Mouse (Mus musculus) ES-Bruce4 (cell line): ENCODE measurements around the gene Gramd4.

Experiments
- CTCF ChIP-seq: IDR thresholded peaks from one replicate; pipeline ENCODE4 v1.8.1; 2011; ENCODE audit warnings: low read depth, low read length
- EP300 ChIP-seq: IDR thresholded peaks from 2 replicates; pipeline ENCODE4 v1.6.1; 2011; ENCODE audit warnings: low read depth, low read length; ENCODE audit not compliant: insufficient read depth
- POLR2A ChIP-seq: IDR thresholded peaks from one replicate; pipeline ENCODE4 v1.8.1; 2011; ENCODE audit warnings: low read length; ENCODE audit not compliant: insufficient read depth

- TF ChIP-seq EP300 (no peak), CTCF (no peak), POLR2A (no peak)
Measured at GRCm38 (mm10) chr15:86021301-86021700, 36.2 kb upstream of the Gramd4 start.
